Mouse (Mus musculus): Measurements from ENCODE around the gene Plekhg6. TPM values are rescaled to one million over a fixed set of nuclear protein-coding genes. Genes with fewer than 3 reads are reported as not detected.

Plekhg6 gene
- polyA plus RNA-seq, 1 experiment from 2014 or later: 4.2 TPM

- Histone ChIP-seq H3K36me3 (no peaks in the 10 kb centered on the region), H3K27ac (no peak overlapping the region), H3K9ac (peak overlapping the region; percentile 11; the same call in 1 of the 2 replicates), H3K27me3 (peaks cover 64% of the 10 kb centered on the region), H3K4me1 (peaks cover 32% of the 10 kb centered on the region), H3K4me2 (peak overlapping the region; percentile 83), H3K4me3 (peak overlapping the region; percentile 43), H3K9me3 (no peaks in the 10 kb centered on the region)
- no peak for ATAC-seq (ENCODE audit: insufficient number of reproducible peaks, low FRiP score, low TSS enrichment, low read depth)
- WGBS: 8% methylated on average over 9 of the region's 9 CpGs
Measured at GRCm38 (mm10) chr6:125379781-125380180, 812 bp downstream of the Plekhg6 start.

- H3K9ac ChIP-seq: no peak overlapping the region
- H3K27ac ChIP-seq: peak overlapping the region; percentile 80
- no peaks in the 10 kb centered on the region for H3K36me3 ChIP-seq
- no peaks in the 10 kb centered on the region for H3K9me3 ChIP-seq
- H3K4me3 ChIP-seq: 0 out of 2 replicates have a peak overlapping the region, but pooled peaks have one; percentile 0
- peaks cover 32% of the 10 kb centered on the region for H3K4me1 ChIP-seq
- peaks cover 64% of the 10 kb centered on the region for H3K27me3 ChIP-seq
- 27% methylated on average over 6 of the region's 6 CpGs for WGBS
- H3K4me2 ChIP-seq: no peak overlapping the region
- no peak for ATAC-seq (ENCODE audit: insufficient number of reproducible peaks, low FRiP score, low TSS enrichment, low read depth)
Measured at GRCm38 (mm10) chr6:125378621-125379020, 2.0 kb downstream of the Plekhg6 start.

GRCm38 (mm10) chr6:125377582-125378451, 2.8 kb downstream of the Plekhg6 start:
- H3K27me3 ChIP-seq: peaks cover 62% of the 10 kb centered on the region
- H3K27ac ChIP-seq: peak overlapping the region; percentile 80
- 33% methylated on average over 16 of the region's 16 CpGs for WGBS
- peak overlapping the region; percentile 14; the same call in 1 of the 2 replicates for H3K4me2 ChIP-seq
- H3K36me3 ChIP-seq: no peaks in the 10 kb centered on the region
- 0 out of 2 replicates have a peak overlapping the region, but pooled peaks have one; percentile 0 for H3K4me3 ChIP-seq
- H3K4me1 ChIP-seq: peaks cover 32% of the 10 kb centered on the region
- H3K9me3 ChIP-seq: no peaks in the 10 kb centered on the region
- peak; percentile 40; the same call in 1 of the 2 replicates for ATAC-seq (ENCODE audit: insufficient number of reproducible peaks, low FRiP score, low TSS enrichment, low read depth)
- H3K9ac ChIP-seq: 0 out of 2 replicates have a peak overlapping the region, but pooled peaks have one; percentile 26

- Histone ChIP-seq H3K9me3 (no peaks in the 10 kb centered on the region), H3K36me3 (no peaks in the 10 kb centered on the region), H3K27me3 (peaks cover 54% of the 10 kb centered on the region), H3K9ac (no peak overlapping the region), H3K4me2 (no peak overlapping the region), H3K4me3 (no peak overlapping the region), H3K4me1 (peaks cover 32% of the 10 kb centered on the region), H3K27ac (peak overlapping the region; percentile 80)
- WGBS: 62% methylated on average over 6 of the region's 6 CpGs
- ATAC-seq (ENCODE audit: insufficient number of reproducible peaks, low FRiP score, low TSS enrichment, low read depth): no peak
Measured at GRCm38 (mm10) chr6:125377042-125377441, 3.6 kb downstream of the Plekhg6 start.

GRCm38 (mm10) chr6:125367758-125368371, 12.7 kb downstream of the Plekhg6 start:
- Histone ChIP-seq H3K9me3 (no peaks in the 10 kb centered on the region), H3K36me3 (no peaks in the 10 kb centered on the region), H3K4me1 (peaks cover 30% of the 10 kb centered on the region), H3K9ac (no peak overlapping the region), H3K27me3 (peaks cover 2% of the 10 kb centered on the region; the same call in 1 of the 2 replicates), H3K27ac (peak overlapping the region; percentile 14; the same call in 1 of the 2 replicates), H3K4me3 (no peak overlapping the region), H3K4me2 (no peak overlapping the region)
- no peak for ATAC-seq (ENCODE audit: insufficient number of reproducible peaks, low FRiP score, low TSS enrichment, low read depth)
- 40% methylated on average over 4 of the region's 4 CpGs for WGBS

GRCm38 (mm10) chr6:125366133-125366532, 14.5 kb downstream of the Plekhg6 start:
- H3K9me3 ChIP-seq: no peaks in the 10 kb centered on the region
- H3K9ac ChIP-seq: no peak overlapping the region
- H3K27me3 ChIP-seq: peaks cover 8% of the 10 kb centered on the region; the same call in 1 of the 2 replicates
- H3K27ac ChIP-seq: no peak overlapping the region
- H3K4me2 ChIP-seq: no peak overlapping the region
- no peak for ATAC-seq (ENCODE audit: insufficient number of reproducible peaks, low FRiP score, low TSS enrichment, low read depth)
- peaks cover 37% of the 10 kb centered on the region for H3K4me1 ChIP-seq
- H3K36me3 ChIP-seq: peaks cover 17% of the 10 kb centered on the region
- no peak overlapping the region for H3K4me3 ChIP-seq
- 70% methylated on average over 1 of the region's 1 CpGs for WGBS

- H3K4me2 ChIP-seq: no peak overlapping the region
- no peaks in the 10 kb centered on the region for H3K9me3 ChIP-seq
- H3K36me3 ChIP-seq: peaks cover 23% of the 10 kb centered on the region
- H3K27me3 ChIP-seq: peaks cover 8% of the 10 kb centered on the region; the same call in 1 of the 2 replicates
- ATAC-seq (ENCODE audit: insufficient number of reproducible peaks, low FRiP score, low TSS enrichment, low read depth): no peak
- no peak overlapping the region for H3K9ac ChIP-seq
- no peak overlapping the region for H3K27ac ChIP-seq
- H3K4me1 ChIP-seq: peaks cover 38% of the 10 kb centered on the region
- 84% methylated on average over 5 of the region's 5 CpGs for WGBS
- H3K4me3 ChIP-seq: no peak overlapping the region
Measured at GRCm38 (mm10) chr6:125365522-125365921, 15.1 kb downstream of the Plekhg6 start.

- peaks cover 8% of the 10 kb centered on the region; the same call in 1 of the 2 replicates for H3K27me3 ChIP-seq
- H3K4me1 ChIP-seq: peaks cover 38% of the 10 kb centered on the region
- peaks cover 34% of the 10 kb centered on the region for H3K36me3 ChIP-seq
- H3K4me2 ChIP-seq: no peak overlapping the region
- H3K4me3 ChIP-seq: no peak overlapping the region
- H3K9me3 ChIP-seq: no peaks in the 10 kb centered on the region
- WGBS: 8% methylated on average over 8 of the region's 8 CpGs
- ATAC-seq (ENCODE audit: insufficient number of reproducible peaks, low FRiP score, low TSS enrichment, low read depth): no peak
- H3K9ac ChIP-seq: no peak overlapping the region
- no peak overlapping the region for H3K27ac ChIP-seq
Measured at GRCm38 (mm10) chr6:125364448-125364847, 16.1 kb downstream of the Plekhg6 start.

- peaks cover 34% of the 10 kb centered on the region for H3K4me1 ChIP-seq
- H3K9me3 ChIP-seq: no peaks in the 10 kb centered on the region
- H3K4me3 ChIP-seq: no peak overlapping the region
- no peak overlapping the region for H3K9ac ChIP-seq
- no peak for ATAC-seq (ENCODE audit: insufficient number of reproducible peaks, low FRiP score, low TSS enrichment, low read depth)
- H3K27me3 ChIP-seq: peaks cover 8% of the 10 kb centered on the region; the same call in 1 of the 2 replicates
- 26% methylated on average over 23 of the region's 23 CpGs for WGBS
- H3K4me2 ChIP-seq: no peak overlapping the region
- no peak overlapping the region for H3K27ac ChIP-seq
- H3K36me3 ChIP-seq: peaks cover 42% of the 10 kb centered on the region
Measured at GRCm38 (mm10) chr6:125363451-125364242, 16.9 kb downstream of the Plekhg6 start.

- Histone ChIP-seq H3K27ac (no peak overlapping the region), H3K4me2 (no peak overlapping the region), H3K27me3 (peaks cover 8% of the 10 kb centered on the region; the same call in 1 of the 2 replicates), H3K4me1 (peaks cover 30% of the 10 kb centered on the region), H3K4me3 (no peak overlapping the region), H3K9me3 (no peaks in the 10 kb centered on the region), H3K9ac (no peak overlapping the region), H3K36me3 (peaks cover 48% of the 10 kb centered on the region)
- WGBS: 34% methylated on average over 15 of the region's 15 CpGs
- no peak for ATAC-seq (ENCODE audit: insufficient number of reproducible peaks, low FRiP score, low TSS enrichment, low read depth)
Measured at GRCm38 (mm10) chr6:125363021-125363420, 17.6 kb downstream of the Plekhg6 start.
